Mouse (Mus musculus) embryonic facial prominence, embryonic 15.5 days (tissue): ENCODE results near the gene Efcab10. TPM values are rescaled to one million over a fixed set of nuclear protein-coding genes. Genes with fewer than 3 reads are reported as not detected.

Source experiments
- ATAC-seq: fragments of 200-750 bp; cut with Nextera tagmentation; 2 replicates; pipeline ENCODE4 v1.8.0; 2017; ENCODE audit warnings: low read depth, moderate TSS enrichment; ENCODE audit not compliant: insufficient number of reproducible peaks, low FRiP score, low TSS enrichment
- H3K27ac ChIP-seq: fragments of 300-500 bp; sonication (generic); replicated peaks from 2 replicates; pipeline ENCODE4 v1.5.1; 2015; ENCODE audit warnings: mild to moderate bottlenecking, inconsistent platforms
- H3K27me3 ChIP-seq: fragments of 300-500 bp; sonication (generic); 2 replicates; pipeline ENCODE4 v1.6.1; 2015; ENCODE audit warnings: inconsistent platforms
- H3K36me3 ChIP-seq: fragments of 300-500 bp; sonication (generic); 2 replicates; pipeline ENCODE4 v1.6.1; 2015; ENCODE audit warnings: mild to moderate bottlenecking, inconsistent platforms
- H3K4me1 ChIP-seq: fragments of 300-500 bp; sonication (generic); 2 replicates; pipeline ENCODE4 v1.6.1; 2015; ENCODE audit warnings: inconsistent platforms
- H3K4me2 ChIP-seq: fragments of 300-500 bp; sonication (generic); replicated peaks from 2 replicates; pipeline ENCODE4 v1.6.1; 2015; ENCODE audit warnings: mild to moderate bottlenecking, inconsistent platforms
- H3K4me3 ChIP-seq: fragments of 300-500 bp; sonication (generic); replicated peaks from 2 replicates; pipeline ENCODE4 v1.5.1; 2015; ENCODE audit warnings: mild to moderate bottlenecking, inconsistent platforms
- H3K9ac ChIP-seq: fragments of 300-500 bp; sonication (generic); 2 replicates; pipeline ENCODE4 v1.6.1; 2015; ENCODE audit warnings: inconsistent platforms
- H3K9me3 ChIP-seq: fragments of 300-500 bp; sonication (generic); replicated peaks from 2 replicates; pipeline ENCODE4 v1.6.1; 2016; ENCODE audit warnings: inconsistent platforms
- WGBS: fragments of 180-500 bp; shearing (Covaris S2); methylation state at CpG from one replicate; pipeline ENCODE4 v1.1.7; 2015; 5-methylcytosine and 5-hydroxymethylcytosine counted together
- polyA plus RNA-seq: library from polyadenylated mRNA; unstranded; fragments of >200 nt; fragmentation: Nextera tagmentation; extraction: Ambion mirVana; gene quantifications from 2 replicates; pipeline ENCODE4 v1.2.1, GENCODE M21; 2015

Efcab10 gene
- polyA plus RNA-seq, 1 experiment from 2014 or later = 12.2 TPM

DNA sequence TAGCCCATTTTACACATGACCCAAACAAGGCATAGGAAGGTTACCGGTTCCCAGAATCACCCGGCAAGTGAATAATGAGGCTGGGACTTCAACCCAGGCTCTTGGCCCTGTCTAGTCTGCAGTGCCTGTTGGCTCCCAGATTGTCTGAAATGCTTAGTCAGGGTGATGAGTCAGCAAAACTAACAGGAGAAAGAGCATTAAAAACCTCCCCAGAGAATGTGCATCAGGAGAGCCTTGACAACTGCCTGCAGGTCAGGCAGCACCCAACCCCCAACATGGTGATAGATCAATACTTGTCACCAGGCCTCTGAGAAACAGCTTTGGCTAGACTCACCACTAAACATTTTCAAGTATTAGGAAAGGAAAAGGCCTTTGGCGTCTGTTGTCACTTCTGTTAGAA, 25.1 kb upstream of the Efcab10 start:
- Histone ChIP-seq H3K4me3 (no peak overlapping the region), H3K9ac (no peak overlapping the region), H3K27me3 (no peaks in the 10 kb centered on the region), H3K4me1 (no peaks in the 10 kb centered on the region), H3K27ac (no peak overlapping the region), H3K4me2 (no peak overlapping the region), H3K9me3 (no peaks in the 10 kb centered on the region), H3K36me3 (0 out of 2 replicates have a peak, but pooled peaks cover 8% of the 10 kb centered on the region)
- 86% methylated on average over 3 of the region's 3 CpGs for WGBS
- no peak for ATAC-seq

DNA sequence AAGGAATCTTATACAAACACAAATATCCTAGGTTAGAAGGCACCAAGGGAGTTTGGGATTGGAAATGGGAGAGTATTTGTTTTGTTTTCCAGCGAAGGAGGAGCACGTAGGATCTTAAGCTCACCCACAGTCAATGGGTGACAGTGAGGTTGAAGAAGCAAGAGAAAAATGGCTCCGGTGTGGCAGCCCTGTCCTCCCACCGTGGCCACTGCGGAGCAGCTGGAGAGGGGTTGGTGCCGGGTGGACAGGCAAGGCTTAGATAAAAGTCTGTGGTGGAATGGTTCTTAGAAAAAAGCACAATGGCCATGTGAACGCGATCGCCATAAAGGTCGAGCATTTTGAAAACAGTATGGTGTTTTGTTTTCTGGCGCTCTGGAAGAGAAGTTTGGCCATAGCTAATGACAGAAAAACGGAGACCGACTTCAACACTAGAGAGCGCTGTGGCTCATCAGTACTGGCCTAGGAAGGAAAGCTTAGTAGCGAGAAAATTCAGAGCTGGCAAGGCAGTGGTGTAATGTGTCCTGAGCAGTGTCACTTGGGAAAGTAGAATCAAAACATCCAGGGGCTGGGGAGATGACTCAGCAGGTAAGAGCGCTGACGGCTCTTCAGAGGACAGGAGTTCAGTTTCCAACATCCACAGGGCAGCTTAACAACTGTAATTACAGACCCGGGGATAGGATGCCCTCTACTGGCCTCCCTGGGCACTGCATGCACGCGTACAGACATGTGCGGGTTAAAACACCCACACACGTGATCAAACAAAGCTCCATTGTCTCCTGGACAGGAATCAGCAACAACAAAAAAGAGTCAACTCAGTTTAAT, 14.8 kb upstream of the Efcab10 start:
- 0 out of 2 replicates have a peak, but pooled peaks cover 4% of the 10 kb centered on the region for H3K4me1 ChIP-seq
- no peaks in the 10 kb centered on the region for H3K36me3 ChIP-seq
- no peaks in the 10 kb centered on the region for H3K27me3 ChIP-seq
- peak overlapping the region; percentile 31 for H3K4me3 ChIP-seq
- peak overlapping the region; percentile 49 for H3K4me2 ChIP-seq
- no peak overlapping the region for H3K9ac ChIP-seq
- no peaks in the 10 kb centered on the region for H3K9me3 ChIP-seq
- 17% methylated on average over 22 of the region's 22 CpGs for WGBS
- peak; percentile 69; the same call in 1 of the 2 replicates for ATAC-seq
- no peak overlapping the region for H3K27ac ChIP-seq

DNA sequence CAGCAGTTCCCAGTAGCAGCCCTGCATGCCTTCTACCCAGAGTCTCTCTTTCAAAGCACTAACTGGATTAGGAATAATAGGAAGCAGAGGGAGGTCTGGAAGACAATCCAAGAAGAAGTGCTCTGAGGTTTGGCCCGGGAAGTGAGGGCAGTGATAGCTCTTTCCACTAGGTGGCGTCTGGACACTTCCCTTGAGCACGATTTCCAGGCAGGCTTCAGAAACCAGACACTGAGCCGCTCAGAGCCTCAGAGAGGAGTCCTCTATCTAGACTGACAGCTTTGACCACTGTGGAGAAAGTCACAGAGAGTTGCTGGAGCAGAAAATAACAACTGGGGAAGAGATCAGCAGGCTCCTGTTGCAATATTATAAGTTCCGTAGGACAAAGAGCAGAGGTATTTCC, 5.8 kb upstream of the Efcab10 start:
- no peak; the same call in 1 of the 2 replicates for ATAC-seq
- no peaks in the 10 kb centered on the region for H3K9me3 ChIP-seq
- no peaks in the 10 kb centered on the region for H3K4me1 ChIP-seq
- H3K4me2 ChIP-seq = no peak overlapping the region
- no peaks in the 10 kb centered on the region for H3K36me3 ChIP-seq
- no peaks in the 10 kb centered on the region; the same call in 1 of the 2 replicates for H3K27me3 ChIP-seq
- no peak overlapping the region for H3K4me3 ChIP-seq
- H3K9ac ChIP-seq = no peak overlapping the region
- no peak overlapping the region for H3K27ac ChIP-seq
- 7% methylated on average over 5 of the region's 5 CpGs for WGBS

DNA sequence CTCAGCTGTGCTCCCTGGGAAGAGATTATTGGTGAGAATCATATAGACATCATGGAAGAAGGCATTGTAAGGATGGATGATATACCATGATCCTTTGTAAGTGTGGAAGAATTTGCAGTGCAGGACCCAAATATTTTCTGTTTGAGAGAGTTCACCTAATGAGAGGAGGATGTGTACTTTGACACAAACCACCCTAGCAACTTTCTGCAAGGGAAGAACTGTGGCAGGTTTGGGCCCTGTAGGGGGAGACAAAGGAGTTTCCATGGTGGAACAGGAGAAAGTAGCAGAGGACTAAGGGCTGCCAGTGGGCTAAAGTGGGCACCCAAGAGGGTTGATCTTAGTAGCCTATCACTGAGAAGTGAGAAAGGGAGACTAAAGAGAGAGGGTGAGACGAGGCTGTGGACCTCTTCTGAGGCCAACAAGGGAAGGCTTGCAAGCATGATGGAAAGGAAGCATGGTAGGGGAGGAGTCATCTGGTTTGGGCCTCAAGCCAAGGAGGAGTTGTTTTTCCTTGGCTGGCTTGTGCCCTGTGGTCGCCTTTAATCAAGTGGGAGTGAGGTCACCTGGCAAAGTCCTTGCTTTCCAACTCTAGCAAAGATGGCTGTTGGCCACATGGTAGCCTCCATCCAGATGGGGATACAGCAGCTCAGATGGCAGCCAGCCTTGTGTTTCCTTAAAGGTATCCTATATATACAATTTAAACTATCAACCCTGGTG, 3.7 kb upstream of the Efcab10 start:
- Histone ChIP-seq H3K4me3 (no peak overlapping the region), H3K4me2 (no peak overlapping the region), H3K27ac (no peak overlapping the region), H3K9ac (no peak overlapping the region), H3K36me3 (no peaks in the 10 kb centered on the region), H3K4me1 (peaks cover 7% of the 10 kb centered on the region; the same call in 1 of the 2 replicates), H3K9me3 (no peaks in the 10 kb centered on the region), H3K27me3 (no peaks in the 10 kb centered on the region; the same call in 1 of the 2 replicates)
- no peak for ATAC-seq
- WGBS = 58% methylated on average over 2 of the region's 2 CpGs

DNA sequence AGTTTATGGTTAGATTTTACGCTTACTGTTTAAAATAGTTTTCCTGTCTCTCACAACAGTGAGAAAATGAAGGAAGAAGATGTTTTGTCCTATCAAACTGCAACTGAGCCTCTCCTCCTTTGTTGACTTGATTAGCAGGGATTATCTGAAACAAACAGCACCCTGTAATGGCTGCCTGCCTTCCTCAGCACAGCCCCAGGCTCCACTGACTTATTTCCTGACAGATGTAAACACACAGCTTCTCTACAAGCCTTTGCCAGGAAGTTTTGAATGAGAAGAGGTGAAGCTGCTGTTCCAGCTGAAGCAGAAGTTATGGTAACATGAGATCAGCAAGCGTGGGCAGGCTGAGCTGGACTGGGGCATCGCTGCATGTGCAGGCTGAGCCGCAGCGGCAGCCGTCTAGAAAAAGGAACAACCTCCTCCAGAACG, 8.6 kb downstream of the Efcab10 start:
- no peaks in the 10 kb centered on the region for H3K9me3 ChIP-seq
- H3K27ac ChIP-seq = no peak overlapping the region

DNA sequence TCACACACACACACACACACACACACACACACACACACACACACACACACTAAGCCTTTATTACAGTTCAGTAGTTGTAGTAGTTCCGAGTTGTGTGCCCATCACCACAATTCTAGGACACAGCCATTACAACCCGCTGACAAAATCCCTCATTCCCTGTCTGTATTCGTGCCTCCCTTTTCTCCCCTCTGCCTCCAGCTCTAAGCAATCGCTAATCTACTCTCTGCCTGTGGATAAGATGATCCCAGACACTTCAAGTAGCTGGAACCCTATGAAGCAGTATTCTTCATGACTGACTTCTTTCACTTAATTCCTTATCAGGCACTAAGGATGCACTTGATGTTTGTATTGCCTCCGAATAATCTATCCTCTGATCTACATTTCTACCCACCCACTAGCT, 10.3 kb downstream of the Efcab10 start:
- H3K4me2 ChIP-seq = no peak overlapping the region
- WGBS = 62% methylated on average over 5 of the region's 5 CpGs
- no peaks in the 10 kb centered on the region for H3K4me1 ChIP-seq
- no peak overlapping the region for H3K4me3 ChIP-seq
- H3K9me3 ChIP-seq = no peaks in the 10 kb centered on the region
- no peaks in the 10 kb centered on the region for H3K27me3 ChIP-seq
- H3K9ac ChIP-seq = no peak overlapping the region
- no peaks in the 10 kb centered on the region for H3K36me3 ChIP-seq
- H3K27ac ChIP-seq = no peak overlapping the region
- no peak for ATAC-seq

More for the DNA sequence above, 8.6 kb downstream of the Efcab10 start:
- WGBS = 15% methylated on average over 7 of the region's 7 CpGs
- no peaks in the 10 kb centered on the region for H3K4me1 ChIP-seq
- no peaks in the 10 kb centered on the region for H3K36me3 ChIP-seq
- no peaks in the 10 kb centered on the region for H3K27me3 ChIP-seq
- no peak overlapping the region for H3K4me3 ChIP-seq
- ATAC-seq = no peak
- no peak overlapping the region for H3K9ac ChIP-seq
- no peak overlapping the region for H3K4me2 ChIP-seq

DNA sequence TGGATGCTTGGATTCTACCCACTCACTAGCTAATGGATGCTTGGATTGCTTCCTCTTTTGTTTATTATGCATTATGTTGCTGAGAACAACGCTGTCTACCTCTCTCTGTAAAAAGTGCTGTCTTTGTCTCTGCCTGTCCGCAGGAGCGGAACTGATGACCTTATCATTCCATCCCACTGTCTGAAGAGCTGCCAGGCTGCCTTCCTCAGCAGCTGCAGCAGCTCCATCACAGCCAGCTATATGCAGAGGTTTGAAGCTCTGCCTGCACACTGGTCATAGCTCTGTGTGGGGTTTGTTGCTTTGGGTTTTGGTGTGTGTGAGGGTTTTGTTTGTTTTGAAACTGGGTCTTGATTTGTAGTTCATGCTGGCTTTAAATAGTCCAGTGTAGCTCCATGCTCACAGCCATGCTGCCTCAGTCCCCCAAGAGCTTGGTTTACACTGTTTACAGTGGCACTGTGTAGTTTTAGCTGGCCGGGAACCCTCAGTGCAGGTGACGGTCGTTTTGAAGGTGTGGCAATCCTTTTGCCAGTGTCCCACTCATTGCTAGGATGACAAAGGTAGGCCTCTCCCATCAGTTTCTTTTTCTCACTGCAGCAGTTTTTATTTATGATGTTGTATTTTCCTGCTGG, 10.9 kb downstream of the Efcab10 start:
- no peak overlapping the region for H3K9ac ChIP-seq
- H3K9me3 ChIP-seq = no peaks in the 10 kb centered on the region
- no peaks in the 10 kb centered on the region for H3K4me1 ChIP-seq
- no peak overlapping the region for H3K27ac ChIP-seq
- H3K36me3 ChIP-seq = no peaks in the 10 kb centered on the region
- no peaks in the 10 kb centered on the region for H3K27me3 ChIP-seq
- ATAC-seq = no peak
- no peak overlapping the region for H3K4me2 ChIP-seq
- 40% methylated on average over 6 of the region's 6 CpGs for WGBS
- no peak overlapping the region for H3K4me3 ChIP-seq

DNA sequence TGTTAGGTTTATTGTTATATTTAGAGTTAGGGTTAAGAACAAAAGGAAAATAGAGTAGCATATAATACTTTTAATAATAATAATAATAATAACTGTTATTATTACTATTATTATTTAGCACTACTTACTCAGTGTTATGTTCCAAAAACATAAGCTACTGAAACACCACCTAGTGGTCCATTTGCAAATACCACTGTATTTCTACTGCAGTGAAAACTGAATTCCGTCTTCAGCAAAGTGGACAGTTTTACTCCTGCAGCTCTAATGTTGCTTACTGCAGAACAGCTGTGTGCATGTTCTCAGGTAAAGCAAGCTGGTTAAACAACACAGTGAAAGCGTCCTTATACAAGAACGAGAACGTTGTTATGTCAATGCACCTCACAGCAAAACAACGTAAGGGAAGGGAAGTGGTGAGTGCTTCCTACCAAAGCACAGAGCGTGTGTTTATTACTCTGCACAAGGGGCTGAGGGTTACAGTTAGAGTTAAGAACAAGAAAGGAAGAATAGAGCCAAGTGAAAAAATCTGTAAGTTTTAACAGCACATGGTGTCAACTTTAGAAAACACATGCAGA, 17.0 kb downstream of the Efcab10 start:
- Histone ChIP-seq H3K27ac (no peak overlapping the region), H3K27me3 (no peaks in the 10 kb centered on the region), H3K4me1 (no peaks in the 10 kb centered on the region), H3K4me3 (no peak overlapping the region), H3K36me3 (no peaks in the 10 kb centered on the region), H3K4me2 (no peak overlapping the region), H3K9ac (no peak overlapping the region), H3K9me3 (no peaks in the 10 kb centered on the region)
- no peak for ATAC-seq
- WGBS = 53% methylated on average over 6 of the region's 6 CpGs

DNA sequence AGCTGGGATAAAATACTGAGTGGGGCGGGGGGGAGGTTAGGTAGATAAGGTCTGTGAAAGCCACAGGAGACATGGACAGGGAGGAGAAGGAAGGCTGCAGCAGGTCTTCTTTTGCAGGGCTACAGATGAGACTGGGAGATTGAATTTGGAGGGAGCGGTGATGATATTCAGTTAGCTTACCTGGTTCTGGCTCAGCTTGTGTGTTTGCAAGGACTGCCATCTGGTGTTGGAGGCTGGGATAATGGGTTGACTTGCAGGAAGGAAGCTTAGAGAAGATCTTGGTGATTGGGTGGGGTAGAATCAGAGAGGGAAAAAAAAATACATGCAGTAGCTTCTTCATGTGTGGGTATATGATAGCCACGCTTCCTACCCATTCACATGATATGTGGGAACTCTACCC, 29.7 kb downstream of the Efcab10 start:
- no peaks in the 10 kb centered on the region for H3K36me3 ChIP-seq
- no peak for ATAC-seq
- no peaks in the 10 kb centered on the region for H3K9me3 ChIP-seq
- H3K27me3 ChIP-seq = no peaks in the 10 kb centered on the region; the same call in 1 of the 2 replicates
- no peak overlapping the region for H3K9ac ChIP-seq
- no peak overlapping the region for H3K4me2 ChIP-seq
- no peak overlapping the region for H3K27ac ChIP-seq
- no peaks in the 10 kb centered on the region for H3K4me1 ChIP-seq
- WGBS = 29% methylated on average over 3 of the region's 3 CpGs
- H3K4me3 ChIP-seq = no peak overlapping the region

DNA sequence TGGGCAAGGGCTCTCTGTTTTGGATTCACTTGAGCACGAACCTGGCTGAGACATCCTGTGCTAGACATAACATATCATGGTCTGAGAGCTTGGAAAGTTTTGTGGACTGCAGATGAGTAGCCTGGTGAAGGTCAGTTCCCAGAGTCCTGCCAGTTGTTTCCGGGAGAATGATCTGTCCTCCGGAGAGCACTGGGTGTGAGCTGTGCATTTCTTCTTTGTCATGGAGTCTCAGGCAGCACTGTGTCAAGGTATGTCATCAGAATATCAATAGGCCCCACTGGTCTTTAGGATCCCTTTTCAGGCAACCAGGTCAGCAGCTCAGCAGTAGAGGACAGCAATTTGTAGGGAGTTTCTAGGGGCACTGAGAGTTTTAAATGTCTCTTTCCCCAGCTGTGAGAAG, 32.6 kb downstream of the Efcab10 start:
- Histone ChIP-seq H3K4me2 (no peak overlapping the region), H3K4me1 (peaks cover 6% of the 10 kb centered on the region; the same call in 1 of the 2 replicates), H3K36me3 (no peaks in the 10 kb centered on the region), H3K9me3 (no peaks in the 10 kb centered on the region), H3K27me3 (no peaks in the 10 kb centered on the region; the same call in 1 of the 2 replicates), H3K4me3 (no peak overlapping the region), H3K9ac (no peak overlapping the region), H3K27ac (no peak overlapping the region)
- ATAC-seq = no peak
- WGBS = 28% methylated on average over 3 of the region's 3 CpGs

DNA sequence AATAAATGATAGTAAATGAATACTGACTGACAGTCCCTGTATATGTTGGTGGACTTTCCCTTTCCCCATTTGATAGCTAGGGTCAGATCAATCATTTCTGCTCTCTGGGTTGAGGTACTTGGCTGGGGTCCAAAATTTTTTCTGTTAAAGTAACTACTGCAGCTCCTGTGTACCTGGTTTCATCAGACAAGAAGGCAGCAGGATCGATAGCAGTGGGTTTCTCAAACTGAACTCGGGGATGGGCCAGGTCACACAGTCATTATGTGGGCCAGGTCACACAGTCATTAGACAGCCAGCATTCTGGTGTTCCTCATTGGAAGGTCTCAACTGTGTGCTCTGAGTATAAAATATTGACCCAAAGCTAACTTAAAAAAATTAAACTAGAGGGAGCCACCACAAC, 33.1 kb downstream of the Efcab10 start:
- no peak for ATAC-seq
- H3K4me1 ChIP-seq = peaks cover 6% of the 10 kb centered on the region; the same call in 1 of the 2 replicates
- WGBS = 74% methylated on average over 2 of the region's 2 CpGs
- H3K27me3 ChIP-seq = no peaks in the 10 kb centered on the region; the same call in 1 of the 2 replicates
- H3K4me2 ChIP-seq = no peak overlapping the region
- no peaks in the 10 kb centered on the region for H3K36me3 ChIP-seq
- H3K9ac ChIP-seq = no peak overlapping the region
- no peak overlapping the region for H3K4me3 ChIP-seq
- H3K9me3 ChIP-seq = no peaks in the 10 kb centered on the region
- no peak overlapping the region for H3K27ac ChIP-seq
